Mouse (Mus musculus) CH12F3 (cell line): ENCODE data around the gene Ddx47.

ENCODE experiments used
- in situ Hi-C: fragments of 300-500 bp; cut with MboI; formaldehyde crosslinking; loops from 2 replicates; pipeline ENCODE4 v1.14.3; 2020; ENCODE audit warnings: low sequenced_read_pairs

Ddx47 gene

DNA sequence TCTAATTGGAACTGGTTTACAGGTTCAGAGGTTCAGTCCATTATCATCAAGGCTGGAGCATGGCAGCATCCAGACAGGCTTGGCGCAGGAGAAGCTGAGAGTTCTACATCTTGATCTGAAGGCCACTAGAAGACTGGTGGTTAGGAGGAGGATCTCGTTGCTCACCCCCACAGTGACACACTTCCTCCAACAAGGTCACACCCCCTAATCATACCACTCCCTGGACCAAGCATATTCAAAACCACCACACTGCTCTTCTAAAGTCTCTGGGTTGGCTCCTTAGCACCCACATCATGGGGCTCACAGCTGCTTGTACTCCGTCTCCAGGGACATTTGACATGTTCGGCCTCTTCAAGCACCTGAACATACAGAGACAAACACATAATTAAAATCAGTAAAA is 9.4 kb upstream of the Ddx47 start:
- in situ Hi-C loops, result no loop called here

DNA sequence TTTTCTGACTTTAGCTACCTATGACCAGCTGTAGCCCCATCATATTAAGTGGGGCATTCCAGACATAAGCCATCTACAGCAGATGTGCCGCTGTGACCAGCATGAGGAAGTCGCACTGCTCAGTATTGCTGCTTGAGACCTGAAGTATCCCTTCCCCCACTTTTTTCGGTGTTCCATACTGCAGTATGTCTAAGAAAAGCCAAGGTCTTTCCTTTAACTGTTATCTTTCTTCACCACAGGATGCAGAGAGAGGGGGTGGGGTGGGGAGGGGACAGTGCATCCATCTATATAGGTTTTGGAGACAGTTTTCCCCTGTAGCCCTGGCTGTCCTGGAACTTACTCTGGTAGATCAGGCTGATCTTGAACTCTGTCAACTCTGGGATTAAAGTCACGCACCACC is 5.0 kb upstream of the Ddx47 start:
- in situ Hi-C loops, result no loop called here

DNA sequence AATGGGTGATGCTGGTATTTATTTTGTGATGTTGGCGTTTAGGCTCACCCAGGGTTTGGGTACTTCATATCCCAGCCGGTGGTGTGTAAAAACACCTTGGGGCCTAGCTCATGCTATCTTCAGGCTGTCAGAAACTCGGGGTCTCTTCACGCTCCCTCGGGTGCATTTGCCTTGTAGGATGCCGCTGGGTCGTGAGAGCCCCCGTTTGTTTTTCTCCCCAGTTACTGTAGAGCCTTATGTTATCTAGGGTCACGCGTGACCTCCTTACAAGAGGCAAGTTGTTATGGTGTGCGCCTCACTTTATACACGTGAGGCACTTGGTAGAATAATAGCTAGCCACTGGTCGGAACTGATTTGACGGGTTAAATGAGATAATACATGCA is 313 bp downstream of the Ddx47 start:
- in situ Hi-C loops, result no loop called here

DNA sequence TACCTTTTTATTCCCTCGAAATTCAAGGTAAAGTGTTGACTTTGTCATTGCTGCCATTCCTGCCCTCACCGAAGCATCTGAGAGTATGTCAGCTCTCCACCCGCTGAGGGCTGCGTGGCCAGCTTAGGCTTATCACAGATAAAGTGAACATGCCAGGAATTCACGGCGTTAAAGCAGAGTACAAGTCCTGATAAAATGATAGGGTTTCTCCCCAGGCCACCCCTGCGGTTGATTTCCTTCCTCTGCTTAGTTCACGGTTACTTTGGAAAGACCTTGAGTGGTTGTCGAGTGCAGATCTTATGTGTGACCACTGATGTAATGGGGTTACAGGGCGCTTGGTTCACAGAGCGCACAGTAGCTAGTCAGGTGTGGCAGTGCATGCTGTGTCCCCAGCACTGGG is 5.8 kb downstream of the Ddx47 start:
- in situ Hi-C loops, result no loop called here

DNA sequence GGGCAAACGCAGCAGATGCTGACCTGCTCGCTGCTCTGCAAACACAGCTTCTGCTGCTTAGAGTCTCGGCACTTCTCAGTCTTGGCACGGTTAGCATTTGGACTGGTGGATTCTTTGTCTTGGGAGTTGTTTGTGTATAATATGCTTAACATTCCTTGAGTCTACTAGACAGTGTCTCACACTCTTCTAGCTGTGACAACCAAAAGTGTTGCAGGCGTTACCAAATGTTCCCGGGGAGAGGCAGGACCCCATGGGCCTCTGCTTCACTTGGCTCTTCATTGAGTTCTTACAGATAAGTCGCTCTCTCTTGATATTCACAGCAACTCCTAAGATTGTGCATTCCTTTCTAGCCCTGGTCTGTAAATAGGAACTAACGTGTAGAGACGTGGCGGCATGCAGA is 8.2 kb downstream of the Ddx47 start:
- in situ Hi-C loops, result no loop called here

DNA sequence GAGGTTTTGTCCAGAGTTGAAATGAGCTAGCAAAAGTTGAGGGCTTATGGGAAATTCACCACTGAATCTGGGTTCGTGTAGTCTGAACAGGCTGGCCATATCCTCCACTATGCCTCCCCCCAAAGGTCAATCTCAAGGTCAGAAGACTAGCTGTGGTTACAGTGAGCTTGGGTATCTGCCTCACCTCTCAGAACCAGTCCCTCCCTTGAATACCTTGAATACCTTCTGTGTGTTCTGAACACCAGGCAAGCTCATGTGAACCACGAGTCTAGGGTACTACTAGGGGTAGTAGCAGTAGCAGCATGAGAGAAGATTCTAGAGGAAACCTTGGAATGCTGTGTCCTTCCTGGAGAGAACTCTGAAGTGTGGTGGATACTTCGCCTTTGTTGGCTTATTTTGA is 10.2 kb downstream of the Ddx47 start:
- in situ Hi-C loops, result no loop called here

DNA sequence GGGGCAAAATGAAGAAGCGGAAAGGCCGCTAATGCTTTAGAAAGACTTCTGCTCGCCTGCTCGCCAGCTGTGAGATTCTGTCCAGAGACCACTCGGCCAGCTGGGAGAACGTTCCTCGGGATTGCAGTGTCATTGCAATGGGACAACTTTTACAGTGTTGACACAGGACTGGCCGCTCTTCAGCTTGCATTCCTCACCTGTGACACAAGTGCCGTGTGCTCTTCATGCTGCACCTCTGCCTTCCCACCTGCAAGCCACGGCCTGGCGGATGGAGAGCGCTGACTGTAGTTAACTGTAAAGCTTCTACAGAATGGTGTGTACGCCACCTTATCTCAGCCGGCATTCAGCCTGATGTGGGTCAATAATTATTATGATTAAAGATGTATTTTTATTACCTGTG is 12.0 kb downstream of the Ddx47 start:
- in situ Hi-C loops, result no loop called here

DNA sequence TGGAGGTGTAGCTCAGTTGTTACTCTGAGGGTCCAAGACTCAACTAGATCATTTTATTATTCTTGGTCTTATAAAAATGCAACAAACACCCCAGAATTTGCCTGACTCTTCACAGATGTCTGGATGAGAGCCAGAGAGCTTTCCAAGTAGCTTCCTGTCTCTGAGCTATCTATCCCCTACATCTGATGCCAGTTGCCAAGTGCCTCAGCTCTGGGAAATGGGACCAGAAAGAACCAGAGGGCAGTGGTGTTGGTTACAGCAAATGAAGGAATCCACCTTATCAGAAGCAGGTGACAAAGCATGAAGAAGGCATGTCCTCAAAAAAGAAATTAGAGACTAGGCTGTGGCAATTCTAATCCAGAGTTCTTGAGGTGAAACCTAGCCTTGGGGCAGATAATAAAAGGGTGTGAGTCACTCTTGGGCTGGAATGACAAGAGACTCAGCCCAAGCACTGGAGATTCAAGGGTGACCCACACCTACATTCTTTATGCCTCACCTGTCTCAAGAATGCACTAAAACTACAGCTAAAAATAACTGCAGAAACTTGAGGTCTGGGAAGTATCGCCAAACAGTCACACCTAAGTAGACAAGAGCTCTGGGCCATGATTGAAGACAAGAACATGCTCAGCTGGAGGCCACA is 13.5 kb downstream of the Ddx47 start:
- in situ Hi-C loops, result no loop called here

DNA sequence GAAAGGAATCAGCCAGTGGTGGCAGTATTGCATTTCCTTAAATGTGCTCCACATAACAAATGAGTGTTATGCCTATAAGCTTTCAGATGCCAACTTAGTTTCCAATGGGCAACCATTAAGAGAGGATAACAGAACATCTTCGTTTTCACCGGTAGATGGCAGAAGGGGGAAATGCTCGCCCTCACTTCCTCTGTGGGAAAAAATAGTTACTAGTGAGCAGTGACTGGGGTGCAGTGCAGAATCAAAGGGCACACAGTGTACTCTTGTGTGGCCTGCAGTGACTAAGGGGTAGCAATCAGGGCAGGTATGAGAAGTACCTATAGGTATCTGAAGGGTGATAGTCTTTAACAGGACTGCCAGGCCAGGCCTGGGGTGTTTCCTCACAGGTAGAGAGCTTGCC is 14.8 kb downstream of the Ddx47 start:
- in situ Hi-C loops, result no loop called here

DNA sequence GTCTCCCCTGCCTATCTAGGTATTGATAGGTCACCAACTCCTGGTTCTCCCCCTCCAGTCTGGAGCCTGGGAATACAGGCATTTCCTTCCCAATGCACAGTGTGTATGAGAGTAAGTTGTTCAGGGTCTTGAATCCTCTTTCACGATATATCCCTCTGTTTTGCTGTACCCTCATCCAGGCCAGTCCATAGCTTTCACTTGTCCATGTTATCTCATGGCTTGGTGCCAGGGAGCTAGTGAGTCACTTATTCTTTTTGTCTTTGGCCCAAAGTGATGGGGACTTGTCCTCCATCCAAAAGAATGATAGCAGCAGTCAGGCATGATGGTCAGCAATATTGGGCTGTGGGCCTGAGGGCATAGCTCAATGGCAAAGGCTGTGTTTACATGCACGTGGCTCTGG is 15.3 kb downstream of the Ddx47 start:
- in situ Hi-C loops, result no loop called here

DNA sequence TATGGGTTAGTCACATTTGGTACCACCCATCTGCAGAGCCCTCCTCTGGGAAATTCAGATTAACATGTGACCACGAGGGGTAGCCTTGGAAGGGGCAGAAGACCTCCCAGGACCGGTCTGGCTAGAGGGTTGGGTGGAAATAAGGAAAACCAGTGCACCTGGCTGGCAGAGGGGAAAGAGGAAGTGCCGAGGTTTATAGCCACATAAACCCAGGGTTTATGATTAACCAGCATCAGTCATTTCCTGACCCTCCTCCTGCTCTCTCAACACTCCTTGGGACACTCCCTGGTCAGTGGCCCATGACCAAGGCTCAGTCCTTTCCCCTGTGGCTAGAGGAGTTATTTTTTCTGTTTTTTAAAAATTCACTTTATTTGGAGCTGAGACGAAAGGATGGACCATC is 17.8 kb downstream of the Ddx47 start:
- in situ Hi-C loops, result no loop called here

DNA sequence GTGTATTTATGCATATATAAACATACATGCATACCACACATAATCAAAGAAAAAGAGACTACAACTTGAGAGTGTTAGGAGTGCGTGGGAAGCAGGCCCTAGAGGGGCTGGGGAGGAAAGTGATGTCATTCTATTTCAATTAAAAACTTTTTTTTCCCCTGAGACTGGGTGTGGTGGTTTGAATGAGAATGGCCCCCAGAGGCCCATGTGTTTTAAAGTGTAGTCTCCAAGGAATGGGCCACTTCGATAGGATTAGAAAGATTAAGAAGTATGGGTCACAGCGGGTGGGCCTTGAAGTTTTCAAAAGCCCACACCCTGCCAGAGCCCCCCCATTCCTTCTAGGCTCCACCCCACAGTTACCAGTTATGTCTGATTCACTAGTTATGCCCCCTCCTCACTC is 27.3 kb downstream of the Ddx47 start:
- in situ Hi-C loops, result no loop called here

DNA sequence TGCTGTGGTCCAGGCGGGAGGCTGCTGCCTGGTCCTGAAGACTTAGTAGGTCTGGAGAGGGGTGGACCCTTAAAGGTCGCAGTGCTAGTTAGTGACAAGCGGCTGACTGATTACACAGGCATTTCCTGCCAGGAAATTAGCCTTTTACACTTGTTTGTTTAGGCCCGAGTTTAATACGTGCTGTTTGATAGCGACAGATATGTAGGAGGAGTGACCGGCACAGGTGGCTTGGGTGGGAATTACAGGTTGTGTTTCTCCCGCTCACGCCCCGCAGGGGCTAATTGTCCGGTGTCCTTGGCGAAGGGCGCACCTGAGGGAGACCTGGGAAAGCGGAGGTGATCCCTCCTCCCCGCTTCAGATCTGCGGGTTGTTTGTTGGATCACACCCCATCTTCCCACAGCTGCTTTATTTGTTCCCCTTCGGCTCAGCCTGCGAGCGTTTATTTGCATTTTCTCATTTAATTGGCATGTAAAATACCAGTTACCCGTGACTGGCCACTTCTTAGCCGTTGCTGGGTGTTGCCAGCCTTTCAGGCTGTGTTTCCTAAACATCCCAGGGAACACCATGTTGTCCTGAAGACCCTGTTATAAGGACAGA is 29.0 kb downstream of the Ddx47 start:
- in situ Hi-C loops, result no loop called here

DNA sequence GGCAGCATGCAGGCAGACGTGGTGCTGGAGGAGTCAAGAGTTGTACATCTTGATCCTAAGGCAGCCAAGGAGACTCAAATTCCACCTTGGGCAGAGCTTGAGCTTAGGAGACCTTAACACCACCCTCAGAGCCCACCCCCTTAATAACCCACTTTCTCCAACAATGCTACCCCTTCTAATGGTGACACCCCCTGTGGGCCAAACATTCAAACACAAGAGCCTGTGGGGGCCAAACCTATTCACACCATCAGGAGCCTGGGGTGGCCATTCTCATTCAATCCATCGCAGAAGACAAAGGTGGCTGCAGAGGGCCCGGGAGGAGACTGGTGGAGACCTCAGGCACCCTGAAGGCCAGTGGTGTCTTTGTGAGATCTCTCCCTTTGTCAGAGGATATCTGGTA is 30.5 kb downstream of the Ddx47 start:
- in situ Hi-C loops, result no loop called here

DNA sequence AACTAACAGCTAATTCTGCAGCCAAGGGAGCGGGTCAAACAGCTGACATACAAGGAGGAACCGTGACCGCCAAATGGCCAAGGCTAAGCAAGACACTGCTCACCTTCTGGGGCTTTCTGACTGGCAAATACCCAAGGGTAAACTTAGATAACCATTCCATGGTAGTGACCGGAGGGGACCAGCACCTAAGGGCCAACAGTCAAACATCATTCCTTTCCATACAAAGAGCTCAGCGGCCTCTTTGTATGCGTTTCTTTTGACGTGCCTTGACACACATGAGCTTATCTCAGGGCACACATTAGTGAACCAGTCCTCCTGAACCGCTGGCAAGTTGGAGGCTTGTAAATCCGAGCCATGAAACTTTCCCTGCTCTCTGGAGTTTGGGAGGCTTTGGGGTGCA is 35.9 kb downstream of the Ddx47 start:
- in situ Hi-C loops, result no loop called here

DNA sequence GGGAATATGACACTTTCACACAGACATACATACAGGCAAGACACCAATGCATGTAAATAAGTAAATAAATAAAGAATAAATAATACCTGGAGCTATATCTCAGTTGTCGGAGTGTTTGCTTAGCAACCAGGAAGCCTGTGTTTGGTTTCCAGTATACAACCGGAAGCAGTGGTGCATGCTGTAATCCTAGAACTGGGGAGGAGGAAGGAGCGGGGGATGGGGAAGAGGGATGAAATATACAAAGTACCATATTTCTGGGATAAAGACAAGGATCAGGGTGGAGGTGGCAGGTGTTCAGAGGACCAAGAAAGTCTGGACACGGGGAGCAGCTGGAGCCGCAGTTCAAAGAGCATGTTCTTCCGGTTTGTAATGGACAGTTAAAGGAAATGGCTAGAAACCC is 37.1 kb downstream of the Ddx47 start:
- in situ Hi-C loops, result no loop called here

DNA sequence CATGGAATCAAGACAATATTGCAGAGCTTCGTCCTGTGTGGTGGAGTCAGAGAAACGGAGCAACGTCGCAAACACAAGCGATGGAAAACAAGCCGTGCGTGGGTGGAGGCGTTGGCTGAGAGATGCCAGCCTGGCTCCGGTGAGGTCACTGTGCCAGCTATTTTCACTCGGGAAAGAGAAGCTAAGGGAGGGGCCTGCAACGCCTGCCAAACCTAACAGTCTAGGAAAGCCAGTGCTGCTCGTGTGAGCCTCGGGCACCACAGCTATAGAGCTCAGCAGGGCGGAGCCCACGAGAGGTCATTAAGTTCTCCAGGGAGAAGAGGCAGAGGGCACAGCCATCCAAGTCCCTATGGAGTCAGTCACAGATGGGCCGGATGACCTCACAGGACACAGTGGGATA is 37.5 kb downstream of the Ddx47 start:
- in situ Hi-C loops, result no loop called here

DNA sequence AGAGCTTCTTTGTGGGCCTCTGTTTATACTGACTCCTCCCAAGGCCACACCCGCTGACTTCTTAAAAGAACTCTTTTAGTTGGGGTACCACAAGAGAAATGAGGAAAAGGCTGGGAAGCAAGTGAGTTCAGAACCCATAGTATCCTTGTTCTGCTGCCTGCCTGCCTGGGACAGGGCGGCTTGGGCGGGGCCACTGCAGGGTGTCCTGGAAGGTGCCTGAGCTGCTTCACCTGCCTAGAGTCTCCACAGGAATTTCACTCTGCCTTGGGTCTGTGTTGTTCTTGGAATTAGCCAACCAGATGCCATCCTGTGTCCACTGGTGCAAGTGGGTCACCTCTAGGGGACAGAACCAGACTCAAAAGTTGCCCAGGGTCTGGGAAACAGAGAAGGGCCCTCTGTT is 42.4 kb downstream of the Ddx47 start:
- in situ Hi-C loops, result no loop called here

DNA sequence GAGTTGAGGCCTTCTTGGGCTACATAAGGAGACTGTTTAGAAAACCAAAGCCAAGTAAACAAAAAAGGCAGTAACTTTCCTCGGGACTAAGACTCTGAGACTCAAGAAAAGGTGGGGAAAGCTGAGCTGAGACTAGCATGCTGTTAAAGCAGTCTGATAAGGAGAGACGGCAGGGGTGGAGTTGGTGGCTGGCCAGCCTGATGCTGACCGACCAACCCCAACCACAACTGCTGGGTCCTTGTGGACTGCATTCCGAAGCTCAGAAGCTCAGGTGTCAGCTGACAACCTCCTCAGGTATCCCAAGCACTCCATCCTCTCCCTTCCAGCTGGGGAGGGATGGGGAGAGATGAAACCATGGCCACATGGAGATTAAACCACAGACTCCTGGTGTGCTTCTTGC is 44.5 kb downstream of the Ddx47 start:
- in situ Hi-C loops, result no loop called here

DNA sequence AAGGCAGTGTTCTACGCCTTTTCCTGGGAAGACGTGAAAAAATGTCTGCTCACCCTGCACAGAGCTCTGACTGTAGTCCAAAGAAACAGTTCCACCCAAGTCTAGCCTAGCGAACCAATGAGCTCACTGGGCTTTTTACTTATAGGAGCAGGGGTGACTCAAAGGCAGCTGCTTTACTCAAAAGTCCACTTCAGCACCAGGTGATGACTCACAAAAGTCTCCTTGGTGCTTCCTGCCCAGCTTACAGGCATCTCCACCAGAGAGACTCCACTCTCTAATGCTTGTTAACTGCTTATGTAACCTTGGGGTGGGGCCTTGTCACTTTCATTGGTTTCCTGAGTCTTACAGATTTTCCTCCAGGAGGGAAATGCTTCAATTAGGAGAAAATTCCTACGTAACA is 49.3 kb downstream of the Ddx47 start:
- in situ Hi-C loops, result no loop called here

DNA sequence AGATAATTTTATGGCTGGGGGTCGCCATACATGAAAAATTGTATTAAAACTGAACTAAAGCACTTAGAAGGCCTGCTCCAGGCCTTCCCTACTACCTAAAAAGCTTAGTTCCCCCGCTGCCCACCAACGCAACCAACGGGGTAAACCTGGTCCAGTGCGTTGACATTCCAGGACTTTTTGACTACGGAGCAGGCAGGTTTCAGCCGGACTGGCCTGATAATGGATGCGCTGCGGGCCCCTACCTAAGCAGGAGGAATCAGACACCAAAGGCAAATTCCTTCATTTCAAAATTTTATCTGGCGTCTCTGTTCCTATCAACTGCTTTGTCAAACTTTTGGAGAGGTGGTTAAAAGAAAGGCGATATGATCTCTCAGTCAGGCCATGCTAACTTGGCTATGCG is 53.2 kb downstream of the Ddx47 start:
- in situ Hi-C loops, result no loop called here

DNA sequence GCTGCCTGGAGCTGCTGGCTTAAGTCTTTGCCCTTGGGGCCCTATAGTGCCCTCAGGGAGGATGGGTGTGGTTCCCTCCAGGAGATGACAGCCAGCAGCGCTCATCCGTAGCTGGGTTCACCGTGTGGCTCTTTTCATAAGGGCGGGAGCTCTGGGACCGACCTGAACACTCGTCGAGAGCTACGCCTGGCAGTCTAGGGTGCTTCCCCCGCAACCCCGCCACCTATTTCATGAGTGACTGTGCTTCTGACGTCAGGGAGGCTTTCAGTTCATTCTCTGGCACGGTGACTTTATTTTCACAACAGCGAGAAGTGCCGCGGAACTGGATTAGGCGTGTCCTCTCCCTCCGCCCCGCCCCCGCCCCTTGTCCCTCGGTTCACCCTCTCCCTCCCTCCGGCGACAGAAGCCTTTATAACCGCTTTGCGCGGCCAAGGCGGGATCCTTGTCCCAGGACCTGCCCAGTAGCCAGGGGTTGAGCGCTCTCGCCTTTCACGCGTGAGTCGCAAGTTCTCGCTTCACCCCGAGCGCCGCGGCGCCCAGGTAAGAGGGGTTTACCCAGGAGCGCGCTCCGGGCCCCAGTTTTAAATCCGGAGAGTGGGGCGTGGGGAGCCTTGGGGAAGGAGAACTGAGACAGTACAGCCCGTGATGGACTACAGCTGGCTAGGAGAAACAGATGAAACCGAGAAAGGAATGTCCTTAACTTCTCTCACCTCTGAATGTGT is 54.0 kb downstream of the Ddx47 start, which contains the start of gene Gprc5a:
TSS of gene Gprc5a (plus strand) at position 416 of the 722 bp plus-strand sequence.
- in situ Hi-C loops, result no loop called here
